Mouse (Mus musculus) G1E-ER4 (cell line): ENCODE measurements around the gene Hipk4. TPM values are rescaled to one million over a fixed set of nuclear protein-coding genes. Genes with fewer than 3 reads are reported as not detected.

Experiments
- GATA1 ChIP-seq: IDR thresholded peaks from one replicate; pipeline ENCODE4 v1.8.0; 2012; ENCODE audit warnings: low read length, inconsistent platforms
- polyA plus RNA-seq: library from polyadenylated mRNA; stranded (reverse); fragments of >175 nt; gene quantifications from 2 replicates; pipeline ENCODE4 v1.2.3, GENCODE M21; 2012

Hipk4 gene
- polyA plus RNA-seq = 0.48 and 0.57 TPM in 2 replicates

DNA sequence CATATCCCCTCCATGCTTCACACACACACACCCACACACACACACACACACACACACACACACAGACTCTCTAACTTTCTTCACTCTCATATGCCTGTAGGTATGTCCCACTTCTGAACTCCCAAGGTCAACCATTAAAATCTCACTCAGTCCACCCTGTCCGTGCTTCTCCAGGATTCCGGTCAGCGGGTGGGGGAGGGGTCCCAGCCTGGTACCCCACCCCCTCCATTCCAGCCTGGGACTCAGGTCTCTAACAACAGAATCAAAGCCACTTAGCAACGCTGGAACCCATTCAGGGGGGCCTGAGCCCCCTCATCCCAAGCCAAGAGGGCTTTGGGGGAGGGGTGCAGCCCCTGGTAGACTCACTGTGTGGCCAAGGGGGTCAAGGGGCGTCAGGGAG lies at the start of gene Hipk4:
Gene Hipk4, plus strand, starts transcription at position 301 of the 400 bp plus-strand sequence.
- TF ChIP-seq GATA1 = no peak

DNA sequence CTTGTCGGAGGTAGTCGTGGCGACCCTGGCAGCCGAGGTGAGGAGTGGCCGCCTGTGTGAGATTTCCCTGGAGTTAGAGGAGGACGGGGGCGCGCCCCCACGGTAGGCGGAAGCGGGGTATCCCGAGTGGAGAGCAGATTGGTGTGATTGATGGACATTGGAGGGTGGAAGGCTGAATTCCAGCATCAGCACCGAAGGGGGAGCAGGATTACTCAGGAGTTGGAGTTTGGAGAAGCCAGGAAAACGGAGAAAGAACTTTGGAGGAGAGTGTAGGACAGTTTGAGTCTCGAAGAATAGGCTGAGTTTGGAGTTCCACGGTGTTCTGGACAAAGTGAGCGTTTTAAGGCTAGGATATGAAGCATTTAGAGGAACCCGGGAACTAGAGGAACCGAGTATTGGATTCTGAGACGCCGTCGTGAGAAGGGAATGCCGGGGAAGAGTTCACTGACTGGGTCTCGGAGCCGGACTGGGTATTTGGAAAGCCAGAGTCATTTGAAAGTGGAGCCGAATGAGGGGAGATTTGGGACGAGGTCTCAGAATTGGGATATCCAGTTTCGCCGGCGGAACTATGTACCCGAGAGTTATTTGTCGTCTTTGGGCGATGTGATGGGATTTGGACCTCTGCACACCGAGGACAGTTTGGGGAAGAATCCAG lies 49.1 kb upstream of the Hipk4 start:
- TF ChIP-seq GATA1 = no peak

DNA sequence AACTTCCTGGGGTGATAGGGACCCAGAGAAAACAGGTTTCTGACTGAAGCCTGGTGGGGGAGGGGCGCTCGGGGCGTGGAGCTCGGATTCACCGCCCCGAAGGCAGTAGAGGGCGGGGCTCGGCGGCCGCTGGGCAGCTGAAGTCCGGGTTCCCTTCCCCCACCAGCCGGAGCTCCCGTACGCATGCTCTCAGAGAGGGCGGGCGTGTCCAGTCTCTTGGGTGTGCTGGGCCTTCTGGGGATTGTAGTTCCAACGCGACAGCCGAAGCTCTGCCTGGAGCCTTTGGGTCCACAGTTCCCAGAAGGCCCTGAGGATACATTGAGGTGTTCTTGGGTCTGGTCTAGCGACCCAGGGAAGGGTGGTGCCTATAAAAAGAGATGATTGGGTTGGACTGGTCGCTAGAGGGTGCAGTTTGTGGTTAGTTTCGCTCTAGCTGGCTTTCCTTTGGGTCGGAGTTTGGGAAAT lies 48.5 kb upstream of the Hipk4 start:
- TF ChIP-seq GATA1 = no peak

DNA sequence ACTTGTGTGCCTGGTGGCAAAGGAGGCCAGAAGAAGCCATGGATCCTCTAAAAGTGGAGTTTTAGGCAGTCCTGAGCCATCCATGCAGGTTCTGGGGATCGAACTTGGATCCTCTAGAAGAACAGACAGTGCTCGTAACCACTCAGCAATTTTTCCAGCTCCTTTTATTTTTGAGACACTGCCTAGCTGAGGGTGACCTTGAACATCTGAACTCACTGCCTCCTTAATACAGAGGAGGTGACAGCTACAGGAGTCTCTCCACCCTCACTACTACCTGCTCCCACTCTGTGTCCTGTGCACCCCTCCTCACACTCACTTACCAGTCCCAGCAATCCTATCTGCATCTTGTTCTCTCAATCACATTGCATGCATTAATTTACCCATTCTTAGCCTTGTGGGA lies 47.5 kb upstream of the Hipk4 start:
- no peak for TF ChIP-seq GATA1

DNA sequence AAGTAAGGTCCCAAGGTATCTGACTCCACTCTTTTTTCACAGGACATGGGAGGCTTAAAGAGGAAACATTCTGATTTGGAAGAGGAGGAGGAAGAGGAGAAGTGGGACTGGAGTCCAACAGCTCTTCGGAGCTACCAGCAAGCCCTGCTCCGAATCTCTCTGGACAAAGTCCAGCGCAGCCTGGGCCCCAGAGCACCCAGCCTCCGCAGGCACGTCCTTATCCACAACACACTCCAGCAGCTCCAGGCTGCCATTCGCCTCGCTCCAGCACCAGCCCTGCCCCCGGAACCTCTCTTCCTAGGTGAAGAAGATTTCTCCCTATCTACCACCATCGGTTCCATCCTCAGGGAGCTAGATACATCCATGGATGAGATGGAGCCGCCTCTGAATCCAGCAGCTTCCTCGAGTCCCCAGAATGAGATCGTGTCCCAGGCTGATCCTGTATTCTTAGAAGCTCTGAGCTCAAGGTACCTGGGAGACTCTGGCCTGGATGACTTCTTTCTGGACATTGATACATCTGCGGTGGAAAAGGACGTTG lies 46.9 kb upstream of the Hipk4 start:
- TF ChIP-seq GATA1 = no peak

DNA sequence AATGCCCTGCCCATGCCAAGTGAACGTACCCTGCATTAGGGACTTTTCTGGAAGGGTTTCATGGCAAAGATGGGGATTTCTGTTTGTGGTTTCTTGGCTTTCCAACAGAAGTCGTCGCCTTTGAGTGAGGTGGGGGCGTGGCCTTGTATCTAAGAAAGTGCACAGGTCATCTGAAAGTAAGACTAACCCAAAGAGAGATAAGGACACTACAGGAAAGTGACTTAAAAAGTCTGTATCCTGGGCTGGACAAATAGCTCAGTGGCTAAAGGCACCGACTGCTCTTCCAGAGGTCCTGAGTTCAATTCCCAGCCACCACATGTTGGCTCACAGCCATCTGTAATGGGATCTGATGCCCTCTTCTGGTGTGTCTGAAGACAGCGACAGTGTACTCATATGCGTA lies 44.5 kb upstream of the Hipk4 start:
- no peak for TF ChIP-seq GATA1

DNA sequence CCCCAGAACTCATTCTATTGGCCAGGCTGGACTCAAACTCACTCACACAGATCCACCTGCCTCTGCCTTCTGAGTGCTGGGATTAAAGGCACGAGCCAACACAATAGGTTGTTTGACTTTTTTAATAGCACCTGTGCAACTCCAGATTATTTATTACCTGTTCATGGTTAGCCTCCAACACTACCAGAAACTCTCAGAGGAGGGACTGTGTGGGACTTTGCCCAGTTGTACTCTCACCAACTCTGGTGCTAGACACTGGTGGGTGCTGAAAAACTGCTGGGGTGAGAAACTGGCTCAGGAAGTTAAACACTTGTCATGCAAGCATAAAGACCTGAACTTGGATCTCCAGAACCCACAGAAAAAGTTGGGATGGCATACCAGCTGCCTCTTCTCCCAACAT lies 43.3 kb upstream of the Hipk4 start:
- no peak for TF ChIP-seq GATA1

DNA sequence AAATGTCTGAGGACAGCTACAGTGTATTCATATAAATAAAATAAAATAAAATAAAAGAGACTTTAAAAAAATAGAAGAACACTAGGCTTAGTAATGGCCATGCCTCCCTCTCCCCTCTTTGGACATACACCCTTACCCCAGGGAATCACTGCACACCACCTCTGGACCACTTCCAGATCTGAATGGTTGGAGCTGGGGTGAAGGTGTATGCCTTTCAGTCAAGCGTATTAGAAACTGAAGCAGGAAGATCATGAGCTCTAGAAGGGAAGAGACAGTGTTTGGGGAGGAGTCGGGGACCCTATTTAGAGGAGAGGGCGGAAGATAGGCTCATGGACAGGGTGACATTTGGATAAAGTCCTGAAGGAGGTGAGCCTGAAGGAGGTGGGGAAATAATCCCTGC lies 42.6 kb upstream of the Hipk4 start:
- TF ChIP-seq GATA1 = no peak

DNA sequence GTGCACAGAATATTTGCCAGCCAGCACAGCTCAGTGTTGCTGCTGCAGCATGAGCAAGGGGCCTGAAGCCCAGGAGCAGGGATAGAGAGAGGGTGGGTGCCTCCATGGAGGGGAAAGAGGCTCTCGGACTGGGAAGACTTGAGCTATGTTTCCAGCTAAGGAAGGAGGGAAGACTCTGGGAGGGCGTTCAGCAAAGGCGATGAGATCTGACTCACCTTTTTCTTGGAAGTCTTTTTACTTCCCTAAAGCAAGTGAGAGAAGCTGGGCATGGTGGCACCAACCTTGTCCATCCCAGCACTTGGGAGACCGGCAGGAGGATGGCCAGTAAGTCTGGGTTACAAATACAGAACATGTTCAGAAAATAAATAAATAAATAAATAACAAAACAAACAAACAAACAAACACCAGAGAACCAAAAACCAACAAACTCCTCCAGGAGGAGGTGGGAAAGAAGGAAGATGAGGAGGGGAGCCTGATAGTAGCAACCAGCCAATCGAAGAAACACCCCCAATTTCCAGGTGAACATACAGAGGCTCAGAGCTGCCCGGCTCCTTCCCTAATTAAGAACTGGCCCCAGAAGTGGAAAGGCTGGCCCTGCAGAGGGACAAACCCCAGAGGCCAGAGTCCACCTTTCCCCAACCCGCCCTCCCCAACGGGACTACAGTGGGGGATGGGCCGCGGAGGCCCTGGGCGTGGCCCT lies 42.0 kb upstream of the Hipk4 start:
- no peak for TF ChIP-seq GATA1

DNA sequence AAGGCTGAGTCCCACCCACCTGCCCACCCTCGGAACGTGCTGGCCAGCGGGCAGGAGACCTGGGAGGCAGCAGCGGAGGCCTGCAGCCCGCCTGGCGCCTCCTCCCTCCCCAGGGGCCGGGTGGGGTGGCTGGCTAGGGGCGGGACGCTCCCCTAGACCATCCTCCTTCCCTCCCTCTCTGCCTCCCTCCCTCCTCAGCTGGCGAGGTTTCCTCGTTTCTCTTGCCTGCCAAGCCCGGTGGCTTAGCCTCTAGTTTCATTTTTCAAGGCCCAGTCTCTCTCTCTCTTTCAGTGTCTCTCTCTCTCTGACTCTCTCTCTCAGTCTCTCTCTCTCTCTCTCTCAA lies 41.5 kb upstream of the Hipk4 start:
- no peak for TF ChIP-seq GATA1

DNA sequence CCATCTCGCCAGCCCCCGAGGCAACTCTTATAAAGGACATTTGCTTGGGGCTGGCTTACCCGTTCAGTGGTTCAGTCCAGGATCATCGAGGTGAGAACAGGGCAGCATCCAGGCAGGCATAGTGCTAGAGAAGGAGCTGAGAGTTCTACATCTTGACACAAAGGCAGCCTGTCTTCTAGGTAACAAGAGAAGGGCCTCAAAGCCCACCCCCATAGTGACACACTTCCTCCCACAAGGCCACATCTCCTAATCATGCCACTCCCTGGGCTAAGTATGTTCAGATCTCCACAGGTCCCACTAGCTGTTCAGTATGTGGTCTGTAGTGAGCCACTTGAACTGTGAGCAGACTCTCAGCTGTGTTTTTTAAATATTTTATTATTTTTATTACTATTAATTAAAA lies 39.2 kb upstream of the Hipk4 start:
- no peak for TF ChIP-seq GATA1

DNA sequence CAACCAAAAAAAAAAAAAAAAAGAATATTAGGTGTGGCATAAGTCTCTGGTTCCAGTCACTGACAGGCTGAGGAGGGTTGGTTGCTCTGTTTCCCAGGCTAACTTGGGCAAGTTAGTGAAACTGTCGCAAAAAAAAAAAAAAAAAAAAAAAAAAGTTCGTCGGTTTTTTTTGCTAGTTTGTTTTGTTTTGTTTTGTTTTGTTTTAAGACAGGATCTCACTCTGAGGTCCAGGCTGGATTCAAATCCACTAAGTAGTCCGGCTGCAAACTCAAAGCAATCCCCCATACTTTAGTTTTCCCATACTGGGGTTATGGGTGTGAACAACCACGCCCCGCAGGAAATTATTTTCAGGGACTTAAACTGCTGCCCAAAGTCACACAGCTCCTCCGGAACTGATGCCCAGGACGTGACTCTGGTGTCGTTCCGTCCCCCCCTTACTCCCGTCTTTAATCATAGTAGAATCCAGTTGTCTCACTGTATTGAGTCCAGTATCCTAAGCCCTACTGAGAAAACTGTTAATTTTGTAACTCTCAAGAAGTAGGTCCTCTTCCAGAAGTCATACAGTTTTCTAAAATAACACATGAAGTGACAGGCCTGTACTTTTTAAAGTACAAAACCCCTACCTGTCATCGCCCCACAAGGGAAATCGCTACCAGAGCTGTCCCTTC lies 36.8 kb upstream of the Hipk4 start:
- no peak for TF ChIP-seq GATA1

DNA sequence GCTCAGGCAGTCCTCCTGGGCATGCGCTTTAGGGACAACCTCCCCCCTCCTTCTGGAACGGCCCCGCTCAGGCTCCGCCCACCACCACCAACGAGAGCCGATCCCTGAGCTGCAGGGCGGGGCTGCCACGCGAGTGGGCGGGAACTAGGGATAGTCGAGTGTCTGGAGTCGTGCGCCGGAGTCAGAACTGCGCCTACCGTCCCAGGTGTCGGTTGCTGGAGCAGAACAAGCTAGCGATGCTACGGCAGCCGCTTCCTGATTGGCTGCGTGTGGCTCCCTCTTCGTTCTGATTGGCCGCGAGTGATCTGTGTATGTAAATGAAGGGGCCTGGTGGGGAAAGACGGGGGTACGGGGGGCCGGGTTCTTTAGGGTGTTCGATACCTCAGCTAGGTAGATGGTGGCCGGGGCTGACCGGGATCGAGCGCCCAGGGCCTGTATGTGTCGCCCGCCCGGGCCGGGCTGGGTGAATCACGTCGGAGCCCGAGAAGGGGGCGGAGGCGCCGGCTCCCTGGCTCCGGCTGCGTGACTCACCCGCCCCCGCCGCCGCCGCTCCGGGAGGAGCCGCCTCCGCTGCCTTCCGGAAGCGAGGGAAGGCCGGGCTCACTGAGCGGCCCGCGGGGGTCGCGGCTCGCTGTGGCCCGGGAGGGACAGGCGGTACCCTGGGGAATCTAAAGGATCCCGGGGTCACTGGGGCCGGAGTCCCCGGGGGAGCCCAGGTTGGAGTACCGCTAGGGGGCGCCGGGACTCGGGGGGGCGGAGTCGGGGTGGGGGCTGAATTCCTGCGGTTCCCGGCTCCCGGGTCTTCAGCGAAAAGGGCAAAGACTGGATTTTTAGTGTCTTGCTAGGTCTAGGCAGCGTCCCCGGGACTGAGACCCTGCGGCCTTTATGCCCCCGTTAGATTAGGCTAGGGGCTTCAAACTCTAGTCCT lies 36.0 kb upstream of the Hipk4 start, which contains the start of gene Sertad1:
Gene Sertad1, plus strand, starts transcription at position 141 of the 928 bp plus-strand sequence.
- TF ChIP-seq GATA1 = no peak

DNA sequence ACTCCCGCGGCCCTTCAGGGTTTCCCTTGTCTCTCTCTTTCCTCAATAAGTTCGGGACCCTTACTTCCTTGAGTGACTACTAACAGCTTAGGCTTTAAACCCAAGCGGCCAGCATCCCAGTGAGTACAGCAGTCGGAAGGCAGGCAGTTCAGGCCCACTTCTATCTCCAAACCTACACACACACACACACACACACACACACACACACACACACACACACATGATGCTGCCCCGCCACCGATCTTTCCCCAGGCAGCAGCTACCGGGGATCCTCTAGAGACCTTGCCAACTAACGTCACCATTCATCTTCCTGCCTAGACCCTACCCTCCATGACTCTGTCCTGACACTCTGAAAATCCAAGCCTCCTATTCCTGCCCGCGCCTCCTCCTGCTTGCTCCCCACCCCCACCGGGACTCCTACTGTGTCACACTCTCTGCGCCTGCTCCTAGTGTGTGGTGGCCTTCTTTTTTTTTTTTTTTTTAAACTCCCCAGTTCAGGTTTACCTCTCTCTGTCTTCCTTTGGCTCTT lies 35.3 kb upstream of the Hipk4 start:
- no peak for TF ChIP-seq GATA1

DNA sequence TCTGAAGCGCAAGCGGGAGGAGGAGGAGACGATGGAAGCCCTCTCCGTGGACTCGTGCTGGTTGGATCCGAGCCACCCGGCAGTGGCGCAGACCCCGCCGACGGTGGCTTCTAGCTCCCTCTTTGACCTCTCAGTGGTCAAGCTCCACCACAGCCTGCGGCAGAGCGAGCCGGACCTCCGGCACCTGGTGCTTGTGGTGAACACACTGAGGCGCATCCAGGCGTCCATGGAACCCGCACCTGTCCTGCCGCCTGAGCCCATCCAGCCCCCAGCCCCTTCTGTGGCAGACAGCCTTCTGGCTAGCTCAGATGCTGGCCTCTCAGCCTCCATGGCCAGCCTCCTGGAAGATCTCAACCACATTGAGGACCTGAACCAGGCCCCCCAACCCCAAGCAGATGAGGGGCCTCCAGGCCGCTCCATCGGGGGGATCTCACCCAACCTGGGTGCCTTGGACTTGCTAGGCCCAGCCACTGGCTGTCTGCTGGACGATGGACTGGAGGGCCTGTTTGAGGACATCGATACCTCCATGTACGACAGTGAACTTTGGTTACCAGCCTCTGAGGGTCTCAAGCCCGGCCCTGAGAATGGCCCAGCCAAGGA lies 33.7 kb upstream of the Hipk4 start:
- TF ChIP-seq GATA1 = no peak
